Mouse (Mus musculus): Measurements from ENCODE around the gene Tex37. TPM values are rescaled to one million over a fixed set of nuclear protein-coding genes. Genes with fewer than 3 reads are reported as not detected.

Gene Tex37
- polyA plus RNA-seq, 1 experiment from 2014 or later, result not detected

GRCm38 (mm10) chr6:70910285-70910684 is 8.4 kb downstream of the Tex37 start:
- H3K36me3 ChIP-seq (ENCODE audit: control insufficient read depth, insufficient read depth, low read length), result no peaks in the 10 kb centered on the region
- H3K4me1 ChIP-seq (replicated peaks; ENCODE audit: control insufficient read depth, insufficient read depth, low read length), result 0 out of 2 replicates have a peak, but pooled peaks cover 2% of the 10 kb centered on the region
- no peak overlapping the region for H3K9ac ChIP-seq (ENCODE audit: low read depth, low read length)
- H3K4me2 ChIP-seq (replicated peaks; ENCODE audit: low read depth, low read length), result no peak overlapping the region
- WGBS, result 84% methylated on average over 4 of the region's 4 CpGs
- no peak for DNase-seq (ENCODE audit: low spot score)
- no peak overlapping the region for H3K4me3 ChIP-seq (ENCODE audit: low read depth, low read length)
- ATAC-seq (ENCODE audit: low FRiP score), result no peak
- no peak overlapping the region for H3K27ac ChIP-seq (ENCODE audit: low read depth, low read length)
- H3K27me3 ChIP-seq (ENCODE audit: control insufficient read depth, insufficient read depth, low read length), result no peaks in the 10 kb centered on the region
- H3K9me3 ChIP-seq (ENCODE audit: control insufficient read depth, low read length), result no peaks in the 10 kb centered on the region

GRCm38 (mm10) chr6:70909572-70909971 is 9.2 kb downstream of the Tex37 start:
- 0 out of 2 replicates have a peak, but pooled peaks cover 2% of the 10 kb centered on the region for H3K4me1 ChIP-seq (replicated peaks; ENCODE audit: control insufficient read depth, insufficient read depth, low read length)
- no peak overlapping the region for H3K4me2 ChIP-seq (replicated peaks; ENCODE audit: low read depth, low read length)
- H3K9me3 ChIP-seq (ENCODE audit: control insufficient read depth, low read length), result no peaks in the 10 kb centered on the region
- no peak overlapping the region for H3K4me3 ChIP-seq (ENCODE audit: low read depth, low read length)
- H3K9ac ChIP-seq (ENCODE audit: low read depth, low read length), result no peak overlapping the region
- ATAC-seq (ENCODE audit: low FRiP score) (no peak), DNase-seq (ENCODE audit: low spot score) (no peak)
- no peaks in the 10 kb centered on the region for H3K27me3 ChIP-seq (ENCODE audit: control insufficient read depth, insufficient read depth, low read length)
- no peaks in the 10 kb centered on the region for H3K36me3 ChIP-seq (ENCODE audit: control insufficient read depth, insufficient read depth, low read length)
- WGBS, result 91% methylated on average over 7 of the region's 7 CpGs
- no peak overlapping the region for H3K27ac ChIP-seq (ENCODE audit: low read depth, low read length)

GRCm38 (mm10) chr6:70903689-70904088 is 15.0 kb downstream of the Tex37 start:
- no peaks in the 10 kb centered on the region for H3K9me3 ChIP-seq (ENCODE audit: control insufficient read depth, low read length)
- H3K27me3 ChIP-seq (ENCODE audit: control insufficient read depth, insufficient read depth, low read length), result no peaks in the 10 kb centered on the region
- ATAC-seq (ENCODE audit: low FRiP score), result no peak
- H3K9ac ChIP-seq (ENCODE audit: low read depth, low read length), result no peak overlapping the region
- H3K4me2 ChIP-seq (replicated peaks; ENCODE audit: low read depth, low read length), result no peak overlapping the region
- no peak overlapping the region for H3K4me3 ChIP-seq (ENCODE audit: low read depth, low read length)
- no peak overlapping the region for H3K27ac ChIP-seq (ENCODE audit: low read depth, low read length)
- no peak for DNase-seq (ENCODE audit: low spot score)
- H3K4me1 ChIP-seq (replicated peaks; ENCODE audit: control insufficient read depth, insufficient read depth, low read length), result no peaks in the 10 kb centered on the region
- H3K36me3 ChIP-seq (ENCODE audit: control insufficient read depth, insufficient read depth, low read length), result no peaks in the 10 kb centered on the region
- 89% methylated on average over 5 of the region's 5 CpGs for WGBS

- Histone ChIP-seq H3K4me3 (ENCODE audit: low read depth, low read length) (no peak overlapping the region), H3K9me3 (ENCODE audit: control insufficient read depth, low read length) (no peaks in the 10 kb centered on the region), H3K27me3 (ENCODE audit: control insufficient read depth, insufficient read depth, low read length) (no peaks in the 10 kb centered on the region), H3K4me1 (replicated peaks; ENCODE audit: control insufficient read depth, insufficient read depth, low read length) (no peaks in the 10 kb centered on the region), H3K4me2 (replicated peaks; ENCODE audit: low read depth, low read length) (no peak overlapping the region), H3K36me3 (ENCODE audit: control insufficient read depth, insufficient read depth, low read length) (no peaks in the 10 kb centered on the region), H3K27ac (ENCODE audit: low read depth, low read length) (no peak overlapping the region), H3K9ac (ENCODE audit: low read depth, low read length) (no peak overlapping the region)
- 40% methylated on average over 8 of the region's 8 CpGs for WGBS
- DNase-seq (ENCODE audit: low spot score), result no peak
- ATAC-seq (ENCODE audit: low FRiP score), result no peak
These were observed 19.1 kb downstream of the Tex37 start for GRCm38 (mm10) chr6:70899594-70900003.

GRCm38 (mm10) chr6:70898166-70898565 is 20.6 kb downstream of the Tex37 start:
- DNase-seq (ENCODE audit: low spot score) (no peak), ATAC-seq (ENCODE audit: low FRiP score) (no peak)
- no peaks in the 10 kb centered on the region for H3K9me3 ChIP-seq (ENCODE audit: control insufficient read depth, low read length)
- no peaks in the 10 kb centered on the region for H3K4me1 ChIP-seq (replicated peaks; ENCODE audit: control insufficient read depth, insufficient read depth, low read length)
- no peak overlapping the region for H3K4me2 ChIP-seq (replicated peaks; ENCODE audit: low read depth, low read length)
- WGBS, result 82% methylated on average over 6 of the region's 6 CpGs
- no peak overlapping the region for H3K9ac ChIP-seq (ENCODE audit: low read depth, low read length)
- H3K36me3 ChIP-seq (ENCODE audit: control insufficient read depth, insufficient read depth, low read length), result no peaks in the 10 kb centered on the region
- H3K4me3 ChIP-seq (ENCODE audit: low read depth, low read length), result no peak overlapping the region
- H3K27ac ChIP-seq (ENCODE audit: low read depth, low read length), result no peak overlapping the region
- no peaks in the 10 kb centered on the region for H3K27me3 ChIP-seq (ENCODE audit: control insufficient read depth, insufficient read depth, low read length)

GRCm38 (mm10) chr6:70887993-70888392 is 30.7 kb downstream of the Tex37 start:
- WGBS, result 93% methylated on average over 11 of the region's 11 CpGs
- Histone ChIP-seq H3K4me3 (ENCODE audit: low read depth, low read length) (no peak overlapping the region), H3K9ac (ENCODE audit: low read depth, low read length) (no peak overlapping the region), H3K27me3 (ENCODE audit: control insufficient read depth, insufficient read depth, low read length) (no peaks in the 10 kb centered on the region), H3K9me3 (ENCODE audit: control insufficient read depth, low read length) (no peaks in the 10 kb centered on the region), H3K27ac (ENCODE audit: low read depth, low read length) (no peak overlapping the region), H3K4me2 (replicated peaks; ENCODE audit: low read depth, low read length) (no peak overlapping the region), H3K36me3 (ENCODE audit: control insufficient read depth, insufficient read depth, low read length) (no peaks in the 10 kb centered on the region), H3K4me1 (replicated peaks; ENCODE audit: control insufficient read depth, insufficient read depth, low read length) (no peaks in the 10 kb centered on the region)
- DNase-seq (ENCODE audit: low spot score) (no peak), ATAC-seq (ENCODE audit: low FRiP score) (no peak)

GRCm38 (mm10) chr6:70880714-70881304 is 37.9 kb downstream of the Tex37 start:
- H3K9me3 ChIP-seq (ENCODE audit: control insufficient read depth, low read length), result no peaks in the 10 kb centered on the region
- H3K4me2 ChIP-seq (replicated peaks; ENCODE audit: low read depth, low read length), result no peak overlapping the region
- H3K27ac ChIP-seq (ENCODE audit: low read depth, low read length), result no peak overlapping the region
- DNase-seq (ENCODE audit: low spot score) (peak; percentile 87), ATAC-seq (ENCODE audit: low FRiP score) (0 out of 2 replicates have a peak, but pooled peaks have one; percentile 45)
- no peak overlapping the region for H3K4me3 ChIP-seq (ENCODE audit: low read depth, low read length)
- no peaks in the 10 kb centered on the region for H3K27me3 ChIP-seq (ENCODE audit: control insufficient read depth, insufficient read depth, low read length)
- no peaks in the 10 kb centered on the region for H3K36me3 ChIP-seq (ENCODE audit: control insufficient read depth, insufficient read depth, low read length)
- no peaks in the 10 kb centered on the region for H3K4me1 ChIP-seq (replicated peaks; ENCODE audit: control insufficient read depth, insufficient read depth, low read length)
- WGBS, result 21% methylated on average over 5 of the region's 5 CpGs
- no peak overlapping the region for H3K9ac ChIP-seq (ENCODE audit: low read depth, low read length)

GRCm38 (mm10) chr6:70875017-70875416 is 43.7 kb downstream of the Tex37 start:
- ATAC-seq (ENCODE audit: low FRiP score) (no peak), DNase-seq (ENCODE audit: low spot score) (no peak)
- WGBS, result 95% methylated on average over 1 of the region's 1 CpGs
- H3K9ac ChIP-seq (ENCODE audit: low read depth, low read length), result no peak overlapping the region
- H3K4me3 ChIP-seq (ENCODE audit: low read depth, low read length), result no peak overlapping the region
- H3K4me2 ChIP-seq (replicated peaks; ENCODE audit: low read depth, low read length), result no peak overlapping the region
- no peaks in the 10 kb centered on the region for H3K36me3 ChIP-seq (ENCODE audit: control insufficient read depth, insufficient read depth, low read length)
- H3K9me3 ChIP-seq (ENCODE audit: control insufficient read depth, low read length), result no peaks in the 10 kb centered on the region
- no peak overlapping the region for H3K27ac ChIP-seq (ENCODE audit: low read depth, low read length)
- H3K4me1 ChIP-seq (replicated peaks; ENCODE audit: control insufficient read depth, insufficient read depth, low read length), result no peaks in the 10 kb centered on the region
- H3K27me3 ChIP-seq (ENCODE audit: control insufficient read depth, insufficient read depth, low read length), result no peaks in the 10 kb centered on the region

GRCm38 (mm10) chr6:70874035-70874775 is 44.5 kb downstream of the Tex37 start:
- Histone ChIP-seq H3K27ac (ENCODE audit: low read depth, low read length) (no peak overlapping the region), H3K36me3 (ENCODE audit: control insufficient read depth, insufficient read depth, low read length) (no peaks in the 10 kb centered on the region), H3K4me3 (ENCODE audit: low read depth, low read length) (no peak overlapping the region), H3K4me2 (replicated peaks; ENCODE audit: low read depth, low read length) (no peak overlapping the region), H3K9me3 (ENCODE audit: control insufficient read depth, low read length) (no peaks in the 10 kb centered on the region), H3K27me3 (ENCODE audit: control insufficient read depth, insufficient read depth, low read length) (no peaks in the 10 kb centered on the region), H3K9ac (ENCODE audit: low read depth, low read length) (no peak overlapping the region), H3K4me1 (replicated peaks; ENCODE audit: control insufficient read depth, insufficient read depth, low read length) (no peaks in the 10 kb centered on the region)
- DNase-seq (ENCODE audit: low spot score) (no peak), ATAC-seq (ENCODE audit: low FRiP score) (no peak)
- 78% methylated on average over 5 of the region's 5 CpGs for WGBS

Data from hindbrain, embryonic 11.5 days (tissue).